10 mouse cellular contexts compared by ENCODE assay signal in genomic region chr12:79504641-79505040, GRCm38 (mm10).
DNase-seq lines count a peak whose midpoint lies in the region; ATAC-seq and TF ChIP-seq lines count a peak whose summit lies in the region.
"Had no signal": no experiment of that assay in that cellular context is flagged by ENCODE, and none has a peak within 500 bp of the region (broad histone marks: within the 10 kb centered on the region; RNA-seq: fewer than 3 reads in every experiment).

No protein-coding gene starts in this region.

- peaks cover 45% of the 10 kb centered on the region for H3K4me1 ChIP-seq in lung, embryonic 15.5 days
- H3K4me1 ChIP-seq in lung, adult 2 months (ENCODE audit: control insufficient read depth, insufficient read depth, low read length) = peaks cover 4% of the 10 kb centered on the region
- H3K4me1 ChIP-seq in forebrain, embryonic 13.5 days = peaks cover 49% of the 10 kb centered on the region
- H3K4me1 ChIP-seq in intestine, embryonic 16.5 days (ENCODE audit: control insufficient read depth, insufficient read depth, low read length) = peaks cover 28% of the 10 kb centered on the region
- H3K4me1 ChIP-seq in stomach, embryonic 14.5 days (ENCODE audit: control insufficient read depth, insufficient read depth, low read length) = peaks cover 35% of the 10 kb centered on the region

- no peak for TF ChIP-seq CTCF in lung, adult 2 months (IDR thresholded peaks at IDR 0.05; ENCODE audit: insufficient read depth, low read length)

- no peak overlapping the region for H3K9ac ChIP-seq in lung, embryonic 15.5 days
- no peak overlapping the region for H3K9ac ChIP-seq in forebrain, embryonic 13.5 days
- no peak overlapping the region for H3K9ac ChIP-seq in intestine, embryonic 16.5 days (ENCODE audit: low read depth, low read length)
- no peak overlapping the region for H3K9ac ChIP-seq in stomach, embryonic 14.5 days (replicated peaks; ENCODE audit: low read depth, low read length)

- H3K27ac ChIP-seq in lung, embryonic 15.5 days = peak overlapping the region; percentile 57
- peak overlapping the region; percentile 81 for H3K27ac ChIP-seq in forebrain, embryonic 13.5 days
- peak overlapping the region; percentile 96 for H3K27ac ChIP-seq in intestine, embryonic 16.5 days (ENCODE audit: low read length)
- peak overlapping the region; percentile 73; the same call in 1 of the 2 replicates for H3K27ac ChIP-seq in stomach, embryonic 14.5 days (ENCODE audit: low read length)

- no peak for TF ChIP-seq POLR2A in lung, adult 2 months (IDR thresholded peaks at IDR 0.05; ENCODE audit: borderline replicate concordance, extremely low read depth, low read depth, low read length)

- H3K36me3 ChIP-seq in lung, embryonic 15.5 days = no peaks in the 10 kb centered on the region
- no peaks in the 10 kb centered on the region for H3K36me3 ChIP-seq in forebrain, embryonic 13.5 days (ENCODE audit: poor library complexity, severe bottlenecking)
- H3K36me3 ChIP-seq in intestine, embryonic 16.5 days (ENCODE audit: control insufficient read depth, insufficient read depth, low read length) = no peaks in the 10 kb centered on the region
- H3K36me3 ChIP-seq in stomach, embryonic 14.5 days (ENCODE audit: control insufficient read depth, insufficient read depth, low read length) = no peaks in the 10 kb centered on the region

- no peak for DNase-seq in lung, adult 2 months
- DNase-seq in thymus, postnatal 36 days = no peak
- no peak for DNase-seq in gastrocnemius, adult 18-20 months (ENCODE audit: low spot score)
- DNase-seq: cerebellum, adult 2 months; kidney, postnatal 14 days; right cerebral cortex, postnatal 14 days had no signal

- no peaks in the 10 kb centered on the region for H3K27me3 ChIP-seq in lung, embryonic 15.5 days
- H3K27me3 ChIP-seq in forebrain, embryonic 13.5 days = no peaks in the 10 kb centered on the region
- no peaks in the 10 kb centered on the region for H3K27me3 ChIP-seq in intestine, embryonic 16.5 days (replicated peaks; ENCODE audit: control insufficient read depth, insufficient read depth, low read length)
- no peaks in the 10 kb centered on the region for H3K27me3 ChIP-seq in stomach, embryonic 14.5 days (ENCODE audit: control insufficient read depth, insufficient read depth, low read length)

- no peak for ATAC-seq in lung, embryonic 15.5 days (ENCODE audit: borderline replicate concordance, extremely low read depth, low FRiP score, low TSS enrichment)
- peak; percentile 14; the same call in 1 of the 2 replicates for ATAC-seq in forebrain, embryonic 13.5 days
- no peak for ATAC-seq in intestine, embryonic 16.5 days
- no peak for ATAC-seq in stomach, embryonic 14.5 days (ENCODE audit: insufficient number of reproducible peaks, insufficient read depth, low FRiP score, low read depth)

- no peaks in the 10 kb centered on the region for H3K9me3 ChIP-seq in lung, embryonic 15.5 days
- H3K9me3 ChIP-seq in forebrain, embryonic 13.5 days (replicated peaks) = peaks cover 5% of the 10 kb centered on the region; the same call in 1 of the 2 replicates
- no peaks in the 10 kb centered on the region for H3K9me3 ChIP-seq in intestine, embryonic 16.5 days (ENCODE audit: control insufficient read depth, low read length)
- no peaks in the 10 kb centered on the region for H3K9me3 ChIP-seq in stomach, embryonic 14.5 days (ENCODE audit: control insufficient read depth, low read depth, low read length)

- no peak overlapping the region for H3K4me3 ChIP-seq in lung, embryonic 15.5 days
- H3K4me3 ChIP-seq in lung, adult 2 months (replicated peaks; ENCODE audit: extremely low read depth, low read depth, low read length) = no peak overlapping the region
- H3K4me3 ChIP-seq in forebrain, embryonic 13.5 days = no peak overlapping the region
- no peak overlapping the region for H3K4me3 ChIP-seq in intestine, embryonic 16.5 days (ENCODE audit: low read length)
- no peak overlapping the region for H3K4me3 ChIP-seq in stomach, embryonic 14.5 days (ENCODE audit: low read depth, low read length)

- no peak overlapping the region for H3K4me2 ChIP-seq in lung, embryonic 15.5 days
- no peak overlapping the region for H3K4me2 ChIP-seq in forebrain, embryonic 13.5 days
- H3K4me2 ChIP-seq in intestine, embryonic 16.5 days (ENCODE audit: low read depth, low read length) = no peak overlapping the region
- H3K4me2 ChIP-seq in stomach, embryonic 14.5 days (replicated peaks; ENCODE audit: low read depth, low read length) = no peak overlapping the region

- 87% methylated on average over 1 of the region's 1 CpGs for WGBS in lung, embryonic 15.5 days
- 93% methylated on average over 1 of the region's 1 CpGs for WGBS in lung, adult 2 months
- WGBS in forebrain, embryonic 13.5 days = 23% methylated on average over 1 of the region's 1 CpGs
- 86% methylated on average over 1 of the region's 1 CpGs for WGBS in intestine, embryonic 16.5 days
- WGBS in stomach, embryonic 14.5 days = 87% methylated on average over 1 of the region's 1 CpGs
